Mouse (Mus musculus): Measurements from ENCODE around the gene Gpat2.

Gene Gpat2

DNA sequence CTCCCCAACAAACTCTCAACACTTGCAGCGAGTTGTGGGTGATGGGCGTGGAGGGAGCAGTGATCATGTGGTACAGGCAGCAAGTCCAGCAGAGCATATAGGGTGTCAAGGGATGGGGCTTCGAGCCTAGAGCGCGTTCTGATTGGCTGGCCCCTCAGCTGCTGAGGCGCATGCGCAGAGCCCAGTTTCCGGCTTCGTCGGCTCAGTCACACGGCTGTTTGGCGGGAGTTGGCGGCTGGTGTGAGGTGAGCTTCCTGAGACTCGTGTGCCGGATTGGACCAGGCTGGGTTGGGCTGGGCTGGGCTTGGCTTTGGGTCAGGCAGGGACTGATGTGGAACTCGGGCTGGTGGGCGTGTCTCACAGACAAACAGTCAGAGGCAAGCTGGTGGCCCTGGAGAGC lies at the start of gene Gpat2:
Gene Gpat2 (plus strand): TSS at position 223 of the 400 bp plus-strand sequence.
- in situ Hi-C loops (cut with MboI, MseI), result loop anchor here (5.0 kb wide), 1 partner anchor 58 kb away; no protein-coding TSS in a partner anchor

DNA sequence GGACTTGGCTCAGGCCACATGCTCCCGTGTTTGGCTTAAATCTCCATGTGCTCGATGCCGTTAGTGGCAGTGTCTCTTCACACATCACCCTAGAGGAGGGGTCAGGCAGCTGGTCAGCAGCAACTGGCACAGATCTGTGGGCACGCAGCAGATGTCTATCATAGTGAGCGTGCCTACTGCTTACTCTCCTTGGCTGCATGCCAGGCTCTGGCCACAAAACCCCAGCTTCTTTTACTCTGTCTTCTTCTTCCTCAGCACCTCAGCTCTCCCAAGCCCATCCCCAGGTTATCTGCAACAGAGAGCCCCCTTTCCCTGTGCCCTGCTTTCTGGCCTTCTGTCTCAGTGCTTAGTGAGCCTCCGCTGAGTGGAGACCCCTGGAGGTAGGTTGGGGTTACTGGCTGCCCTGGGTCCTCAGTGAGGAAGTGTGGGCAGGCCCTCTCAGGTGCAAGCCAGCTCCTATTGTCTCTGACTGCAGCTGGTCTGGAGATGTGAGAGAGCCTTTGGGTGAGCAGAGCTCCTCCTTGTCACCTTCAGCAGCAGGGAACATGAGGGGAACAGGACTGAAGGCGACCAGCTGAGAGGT lies 49.1 kb upstream of the Gpat2 start:
- in situ Hi-C loops (cut with MboI, MseI), result no loop called here

DNA sequence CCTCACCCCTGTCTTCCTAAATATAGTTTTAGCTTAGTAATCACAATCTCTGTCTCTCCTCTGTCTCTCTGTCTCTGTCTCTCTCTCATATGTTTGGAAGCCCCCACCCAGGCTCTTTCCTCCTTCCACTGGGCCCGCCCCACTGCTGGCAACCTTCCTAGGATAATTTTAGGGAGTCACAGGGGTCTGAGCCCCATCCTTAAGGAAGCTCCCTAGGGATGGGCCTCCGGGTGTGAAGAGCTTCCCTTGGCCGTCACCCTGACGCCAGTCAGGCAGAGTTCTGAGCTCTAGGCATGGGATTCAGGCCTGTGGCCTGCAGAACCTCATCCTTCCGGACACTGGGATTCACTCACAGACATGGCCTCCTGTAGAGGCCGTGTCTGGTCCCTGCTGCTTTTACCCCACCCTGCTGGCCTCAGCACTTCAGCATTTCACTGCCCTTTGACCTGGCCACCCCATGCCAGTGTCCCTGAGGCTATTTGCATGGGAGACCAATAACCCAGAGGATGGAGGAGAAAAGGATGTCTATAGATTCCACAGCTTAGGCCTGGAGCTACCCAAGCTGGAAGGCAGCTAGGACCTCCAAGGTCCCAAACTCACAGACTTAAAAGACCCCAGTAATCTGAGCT lies 48.5 kb upstream of the Gpat2 start:
- in situ Hi-C loops (cut with MboI, MseI), result no loop called here

DNA sequence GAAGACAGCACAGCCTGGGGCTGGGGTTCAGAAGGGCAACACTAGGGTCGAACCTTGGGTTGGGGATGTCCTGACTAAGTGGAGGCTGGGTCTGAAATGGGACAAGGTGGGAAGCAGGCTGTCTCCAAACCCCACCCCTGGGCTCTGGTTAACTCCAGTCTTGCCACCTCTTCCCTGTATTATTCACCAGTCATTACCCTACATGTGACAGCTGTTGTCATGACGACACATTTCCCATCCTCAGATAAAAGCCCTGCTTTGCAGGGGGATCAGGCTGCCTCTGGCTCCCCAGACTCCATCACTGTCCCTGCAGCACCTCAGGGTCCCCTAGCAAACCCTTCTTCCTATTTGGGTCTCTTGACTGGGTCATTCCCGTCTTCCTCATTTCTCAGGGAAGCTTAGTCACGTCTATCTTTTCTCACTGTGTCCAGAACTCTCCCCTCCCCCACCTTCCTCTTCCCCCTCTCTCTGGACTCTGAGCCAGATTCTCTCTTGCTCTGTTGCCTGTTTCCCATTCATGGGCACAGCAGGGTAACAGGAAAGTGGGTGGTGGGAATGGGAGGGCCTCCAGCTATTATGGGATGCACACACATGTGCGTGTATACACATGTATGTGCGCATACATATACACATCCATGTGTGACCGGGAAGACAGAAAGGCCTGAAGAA lies 46.9 kb upstream of the Gpat2 start:
- in situ Hi-C loops (cut with MboI, MseI), result no loop called here

DNA sequence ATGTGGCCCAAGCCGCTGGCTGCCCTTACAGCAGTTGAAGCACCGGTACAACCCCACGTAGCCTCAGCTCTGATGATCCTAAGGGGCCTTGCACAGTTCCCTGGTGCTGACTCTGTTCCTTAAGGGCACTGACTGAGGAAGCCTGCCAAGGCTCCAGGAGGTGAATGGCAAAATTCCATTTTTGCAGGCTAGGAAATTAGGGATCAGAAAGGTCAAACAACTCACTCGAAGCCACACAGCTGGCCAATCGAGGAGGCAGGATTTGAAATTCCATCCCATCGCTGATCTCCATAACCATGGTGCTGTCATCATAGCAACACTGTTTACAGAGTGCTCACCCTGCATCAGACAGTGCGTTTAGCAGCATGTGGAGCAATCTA lies 46.4 kb upstream of the Gpat2 start:
- in situ Hi-C loops (cut with MboI, MseI), result no loop called here

DNA sequence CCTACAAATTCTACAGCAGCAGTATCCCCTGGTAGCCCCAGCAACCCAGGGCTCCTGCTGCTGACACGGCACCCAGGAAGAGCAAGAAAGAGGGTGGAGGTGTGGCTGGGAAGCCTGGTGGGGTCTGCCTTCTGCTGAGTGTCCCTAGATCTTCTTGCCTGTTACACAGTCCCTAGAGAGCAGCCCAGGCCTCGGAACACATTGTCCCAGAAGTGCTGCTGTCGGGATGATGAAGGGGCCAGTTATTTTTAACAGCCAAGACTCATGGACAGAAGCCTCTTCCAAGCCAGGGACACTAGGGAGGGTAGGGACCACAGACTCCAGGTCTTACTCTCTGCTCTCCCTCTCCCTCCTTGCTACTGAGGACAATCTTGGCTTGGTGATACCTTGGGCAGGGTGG lies 45.7 kb upstream of the Gpat2 start:
- in situ Hi-C loops (cut with MboI, MseI), result no loop called here

DNA sequence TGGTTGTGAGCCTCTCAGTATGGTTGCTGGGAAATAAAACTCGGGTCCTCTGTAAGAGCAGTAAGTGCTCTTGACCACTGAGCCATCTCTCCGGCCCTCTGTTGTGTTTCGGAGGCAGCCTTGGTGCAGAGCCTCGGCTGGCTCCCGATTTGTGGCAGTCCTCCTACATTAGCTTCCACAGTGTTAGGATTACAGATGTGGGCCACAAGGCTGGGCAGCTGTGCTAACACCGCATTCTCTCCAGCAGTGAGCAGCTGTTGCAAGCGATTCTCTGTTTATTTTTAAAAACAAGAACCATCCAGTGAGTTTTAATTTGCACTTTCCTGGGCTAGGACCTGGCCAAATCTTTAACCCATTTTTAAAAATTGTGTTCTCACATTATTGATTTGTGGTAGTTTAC lies 41.1 kb upstream of the Gpat2 start:
- in situ Hi-C loops (cut with MboI, MseI), result no loop called here

DNA sequence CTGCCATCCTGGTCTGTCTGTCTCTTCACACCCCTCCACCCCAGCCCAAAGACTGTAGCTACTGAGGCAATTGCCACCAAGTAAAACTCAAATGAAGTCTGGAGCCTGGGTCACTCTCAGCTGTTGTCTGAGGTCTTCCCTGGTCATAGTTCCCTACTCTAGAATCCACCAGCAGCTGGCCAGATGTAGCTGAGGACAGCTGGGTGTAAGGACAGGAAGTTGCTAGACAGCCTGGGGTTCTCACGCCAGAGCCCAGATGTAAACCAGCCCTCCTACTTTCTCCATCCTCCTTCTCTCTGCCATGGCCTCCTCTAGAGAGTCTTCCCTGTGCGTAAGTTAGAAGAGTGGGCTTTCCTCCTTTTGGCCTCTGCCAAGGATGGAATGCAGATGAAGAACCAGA lies 37.5 kb upstream of the Gpat2 start:
- in situ Hi-C loops (cut with MboI, MseI), result no loop called here

DNA sequence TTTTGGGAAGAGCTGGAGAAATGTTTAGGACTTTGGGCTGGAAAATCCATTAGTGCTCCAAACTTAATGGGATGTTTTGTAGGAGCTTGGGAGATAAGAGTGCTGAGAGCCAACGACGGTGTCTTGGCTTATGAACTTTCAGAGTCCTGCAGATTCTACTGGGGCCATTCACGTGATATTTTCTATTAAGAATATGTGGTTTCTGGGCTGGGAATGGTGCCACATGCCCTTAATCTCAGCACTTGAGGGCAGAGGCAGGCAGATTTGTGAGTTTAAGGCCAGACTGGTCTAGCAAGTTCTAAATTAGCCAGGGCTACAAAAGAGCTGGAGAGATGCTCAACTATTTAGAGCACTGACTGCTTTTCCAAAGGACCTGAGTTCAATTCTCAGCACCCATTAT lies 34.6 kb upstream of the Gpat2 start:
- in situ Hi-C loops (cut with MboI, MseI), result no loop called here

DNA sequence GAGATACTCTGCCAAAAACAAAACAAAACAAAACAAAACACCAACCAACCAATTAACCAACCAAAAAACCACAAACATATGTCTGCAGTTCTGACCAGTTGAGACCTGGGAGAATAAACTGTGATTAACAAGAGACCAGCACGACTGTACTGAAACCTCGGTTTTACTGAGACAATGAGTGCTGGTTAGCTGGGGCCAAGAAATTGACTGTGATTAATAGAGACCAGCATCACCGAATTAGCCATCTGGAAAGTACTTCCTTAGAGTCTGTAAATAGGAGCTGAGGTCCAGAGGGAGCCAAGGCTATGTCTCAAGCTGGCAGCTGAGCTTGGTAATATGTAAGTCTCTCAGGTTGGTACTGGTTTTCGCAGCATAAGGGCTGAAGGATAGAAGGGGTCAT lies 34.2 kb upstream of the Gpat2 start:
- in situ Hi-C loops (cut with MboI, MseI), result no loop called here

DNA sequence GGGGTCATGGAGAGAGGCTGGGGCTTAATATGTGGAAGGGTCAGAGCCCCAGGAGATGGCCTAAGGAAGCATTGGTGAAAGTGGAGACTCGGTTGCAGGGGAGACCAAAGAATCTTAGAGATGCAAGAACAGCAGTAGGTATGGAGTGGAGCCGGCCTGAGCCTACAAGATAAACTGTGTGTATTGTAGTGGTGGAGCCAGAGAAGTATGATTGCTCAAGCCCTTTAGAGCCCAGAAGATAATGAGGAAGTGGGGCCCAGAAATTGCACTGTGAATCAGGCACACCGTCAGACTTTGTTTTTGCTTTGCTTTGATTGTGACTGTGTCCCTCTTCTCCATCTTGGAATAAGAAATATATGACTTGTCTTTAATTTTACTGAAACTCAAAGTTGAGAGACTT lies 33.7 kb upstream of the Gpat2 start:
- in situ Hi-C loops (cut with MboI, MseI), result no loop called here

DNA sequence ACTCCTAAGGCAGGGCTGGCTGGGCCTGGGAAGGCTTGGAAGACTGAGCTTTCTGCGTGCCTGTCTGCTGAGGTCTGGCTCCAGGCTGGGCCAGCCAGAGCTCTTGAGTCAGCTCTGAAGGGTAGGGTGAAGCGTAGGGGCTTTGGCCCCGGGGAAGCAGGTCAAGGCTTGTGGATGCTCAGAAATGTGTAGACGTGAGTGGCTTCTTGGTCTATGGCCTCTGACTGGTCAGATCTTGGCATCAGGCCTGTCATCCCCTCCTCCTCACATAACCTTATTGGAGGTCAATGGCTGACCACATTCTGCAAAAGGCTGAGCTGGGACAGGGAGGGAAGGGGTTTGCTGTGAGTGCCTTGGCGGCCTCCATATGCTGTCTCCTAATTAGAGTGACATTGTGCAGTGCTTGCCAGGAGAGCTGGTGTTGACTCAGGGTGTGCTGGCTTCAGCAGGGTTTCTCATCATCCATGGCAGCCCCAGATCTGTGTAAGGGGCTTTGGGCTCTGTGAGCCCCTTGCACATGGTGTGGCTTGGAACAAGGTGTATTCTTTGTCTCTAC lies 30.3 kb upstream of the Gpat2 start:
- in situ Hi-C loops (cut with MboI, MseI), result no loop called here

DNA sequence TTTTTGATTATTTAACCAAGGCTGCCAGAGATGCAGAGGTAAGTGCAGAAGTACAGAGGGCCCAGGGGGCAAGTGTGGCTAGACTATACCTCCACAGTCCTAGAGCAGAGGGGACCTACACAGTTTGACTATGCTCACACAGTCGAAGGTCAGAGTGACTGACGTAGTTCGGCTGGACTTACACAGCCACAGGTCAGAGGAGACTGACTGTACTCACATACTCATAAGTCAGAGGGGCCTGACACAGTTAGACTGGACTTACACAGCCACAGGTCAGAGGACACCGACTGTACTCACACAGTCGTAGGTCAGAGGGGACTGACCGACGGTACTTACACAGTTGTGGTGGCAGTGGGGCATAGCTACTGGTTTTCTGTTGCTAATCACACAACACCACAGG lies 26.3 kb upstream of the Gpat2 start:
- in situ Hi-C loops (cut with MboI, MseI), result no loop called here

DNA sequence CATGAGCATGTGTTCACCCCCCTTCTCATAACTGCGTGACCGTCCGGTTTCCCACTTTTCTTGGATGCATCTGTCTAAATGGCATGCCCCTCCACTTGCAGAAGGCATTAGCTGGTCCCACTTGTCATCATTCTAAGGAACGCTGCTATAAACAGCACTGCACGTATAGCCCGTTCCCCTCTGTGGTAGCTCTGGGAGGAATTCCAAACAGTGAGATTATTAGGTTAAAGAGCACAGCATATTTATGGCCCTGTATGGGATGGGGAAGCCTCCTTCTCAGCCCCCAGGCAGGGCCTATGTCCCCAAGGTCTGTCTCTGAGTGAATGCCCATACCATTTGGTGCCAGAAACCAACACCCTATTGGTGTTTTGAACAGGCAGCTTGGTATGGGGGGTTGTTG lies 13.9 kb upstream of the Gpat2 start:
- in situ Hi-C loops (cut with MboI, MseI), result no loop called here

DNA sequence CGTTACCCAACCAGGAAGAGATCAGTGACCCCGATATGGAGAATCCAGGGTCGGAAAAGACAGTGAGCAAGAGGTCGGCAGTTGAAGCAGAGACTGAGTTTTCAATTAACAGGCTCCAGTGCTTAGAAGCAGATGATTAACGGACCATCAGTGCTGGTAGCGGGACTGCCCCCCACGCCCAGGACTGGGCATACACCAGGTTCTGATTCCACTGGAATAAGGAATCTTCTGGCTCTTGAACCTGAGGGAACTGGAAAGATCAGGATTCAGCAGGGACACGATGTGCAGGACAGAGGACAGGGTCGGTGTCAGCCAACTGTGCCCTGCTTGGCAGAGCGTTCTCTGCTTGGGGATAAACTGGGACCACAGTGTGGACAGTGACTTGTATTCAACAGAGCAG lies 9.2 kb upstream of the Gpat2 start:
- in situ Hi-C loops (cut with MboI, MseI), result no loop called here

DNA sequence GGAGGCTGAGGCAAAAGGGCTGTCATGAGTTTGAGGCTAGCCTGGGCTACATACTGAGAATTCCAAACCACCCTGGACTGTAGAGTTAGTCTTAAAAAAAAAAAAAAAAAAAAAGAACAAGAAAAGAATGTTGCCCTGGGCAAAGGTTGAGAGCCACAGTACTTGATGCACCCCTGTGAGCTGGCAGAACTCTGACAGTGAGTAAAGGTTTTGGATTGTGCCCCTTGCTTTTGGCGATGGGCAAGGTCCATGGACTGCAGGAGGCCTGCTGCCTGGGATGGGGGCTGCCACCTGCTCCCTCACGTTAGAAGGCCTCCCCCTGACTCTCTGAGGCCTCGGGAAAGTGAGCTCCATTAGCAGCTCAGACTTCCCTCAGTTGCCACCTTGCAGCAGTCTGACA lies 8.3 kb upstream of the Gpat2 start:
- in situ Hi-C loops (cut with MboI, MseI), result no loop called here

DNA sequence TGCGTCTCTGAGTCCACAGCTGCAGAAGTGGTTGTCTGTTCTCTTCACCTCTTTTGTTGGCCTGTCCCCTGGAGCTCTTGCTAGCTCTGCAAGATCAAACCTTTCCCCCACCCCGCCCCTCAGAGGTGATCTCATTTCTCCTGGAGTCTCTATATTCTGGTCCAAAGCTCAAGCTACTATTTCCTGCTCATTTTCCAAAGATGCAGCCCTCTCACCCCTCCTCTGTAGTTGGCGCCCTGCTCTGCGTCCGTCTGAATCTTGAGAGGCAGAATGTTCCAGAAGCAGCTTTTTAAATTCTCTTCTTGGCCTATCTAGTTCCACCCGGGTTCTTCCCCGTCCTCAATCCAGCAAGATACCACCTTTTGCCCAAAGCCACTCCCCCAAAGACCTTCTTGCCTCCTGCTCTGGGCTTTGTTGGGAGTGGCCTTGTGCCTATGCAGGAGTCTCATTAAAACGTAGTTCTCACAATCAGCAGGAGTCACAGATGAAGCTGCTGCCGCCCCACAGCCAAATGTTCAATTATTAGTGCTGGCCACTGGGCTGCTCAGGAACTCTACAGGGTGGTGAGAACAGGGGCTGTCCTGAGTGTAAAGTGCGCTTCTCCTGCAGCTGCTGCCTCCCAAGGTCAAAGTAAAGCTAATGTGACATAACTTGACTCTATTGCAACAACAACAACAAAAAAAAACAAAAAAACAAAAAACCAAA lies 6.6 kb upstream of the Gpat2 start:
- in situ Hi-C loops (cut with MboI, MseI), result no loop called here

DNA sequence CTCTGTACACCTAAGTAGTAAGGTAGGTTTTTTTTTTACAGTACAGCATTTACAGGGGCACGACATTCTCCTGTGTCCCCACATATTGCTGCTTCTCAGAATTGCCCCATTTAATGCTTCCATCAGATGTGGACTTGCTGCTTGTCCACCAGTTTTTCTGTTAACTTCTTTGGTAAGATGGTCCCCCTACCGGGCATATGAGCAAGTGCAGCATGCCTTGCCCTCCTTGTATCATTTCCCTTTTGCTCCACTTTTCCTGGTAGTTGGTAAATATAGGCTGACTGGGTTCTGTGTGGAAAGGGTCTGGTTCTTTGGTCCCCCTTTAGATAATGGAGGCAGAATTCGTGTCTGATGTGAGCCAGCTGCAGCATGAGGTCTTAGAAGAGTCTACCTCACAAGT lies 5.2 kb downstream of the Gpat2 start:
- in situ Hi-C loops (cut with MboI, MseI), result no loop called here

DNA sequence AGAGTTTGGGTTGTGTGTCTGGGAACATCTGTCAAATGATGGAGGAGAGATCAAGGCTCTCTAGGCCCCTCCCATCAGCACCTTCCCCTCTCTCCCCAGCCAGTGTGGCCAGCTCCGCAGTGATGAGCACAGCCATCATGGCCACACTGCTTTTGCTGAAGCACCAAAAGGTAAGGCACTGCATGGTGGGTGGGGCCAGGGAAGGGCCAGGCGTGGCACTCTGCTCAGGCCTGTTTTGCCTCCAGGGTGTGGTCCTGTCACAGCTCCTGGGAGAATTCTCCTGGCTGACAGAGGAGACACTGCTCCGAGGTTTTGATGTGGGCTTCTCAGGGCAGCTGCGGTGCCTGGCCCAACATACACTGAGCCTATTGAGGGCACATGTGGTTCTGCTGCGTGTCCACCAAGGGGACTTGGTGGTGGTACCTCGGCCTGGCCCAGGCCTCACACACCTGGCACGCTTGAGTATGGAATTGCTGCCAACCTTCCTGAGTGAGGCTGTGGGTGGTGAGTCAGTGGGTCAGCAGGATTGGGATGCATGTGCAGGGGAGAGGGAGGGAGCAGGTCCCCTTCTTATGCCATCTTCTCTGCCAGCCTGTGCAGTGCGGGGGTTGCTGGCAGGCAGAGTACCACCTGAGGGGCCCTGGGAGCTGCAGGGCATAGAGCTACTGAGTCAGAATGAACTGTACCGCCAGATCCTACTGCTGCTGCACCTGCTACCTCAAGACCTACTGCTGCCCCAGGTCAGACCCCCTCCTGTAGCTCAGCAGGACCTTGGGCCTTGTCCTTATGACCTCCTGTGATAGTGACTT lies 8.7 kb downstream of the Gpat2 start:
- in situ Hi-C loops (cut with MboI, MseI), result no loop called here

DNA sequence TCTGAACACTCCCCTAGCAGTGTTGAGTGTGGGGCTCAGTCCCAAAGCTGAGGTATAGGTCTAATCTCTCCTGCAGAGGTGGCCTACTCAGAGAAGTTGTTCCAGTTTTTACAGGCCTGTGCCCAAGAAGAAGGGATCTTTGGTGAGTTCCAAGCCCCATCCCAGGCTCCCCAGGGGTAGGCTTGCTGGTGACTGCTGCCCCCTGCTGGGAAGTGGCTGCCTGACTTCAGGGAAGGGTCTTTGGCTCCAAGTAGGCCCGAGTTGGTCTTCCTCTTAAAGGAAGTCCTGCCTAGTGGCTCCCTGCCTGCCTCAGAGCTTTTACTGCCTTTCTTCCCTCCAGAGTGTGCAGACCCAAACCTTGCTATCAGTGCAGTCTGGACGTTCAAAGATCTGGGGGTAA lies 10.1 kb downstream of the Gpat2 start:
- in situ Hi-C loops (cut with MboI, MseI), result loop anchor here (5.0 kb wide), 1 partner anchor 138 kb away; no protein-coding TSS in a partner anchor

DNA sequence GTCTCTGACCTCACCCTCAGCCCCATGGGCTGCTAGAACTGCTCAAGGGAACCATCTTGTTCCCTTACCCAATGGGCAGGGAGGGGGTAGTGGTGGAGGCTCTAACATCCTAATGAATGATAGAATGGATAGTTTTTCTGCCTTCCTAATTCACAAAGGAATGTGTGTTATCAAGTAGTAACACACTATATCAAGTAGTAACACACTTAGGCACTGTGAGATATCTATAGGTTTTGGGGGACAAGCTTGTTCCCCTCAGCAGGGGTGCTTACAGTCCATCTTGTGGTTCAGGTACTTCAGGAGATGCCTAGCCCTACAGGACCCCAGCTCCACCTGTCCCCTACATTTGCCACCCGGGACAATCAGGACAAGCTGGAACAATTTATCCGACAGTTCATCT lies 10.6 kb downstream of the Gpat2 start:
- in situ Hi-C loops (cut with MboI, MseI), result loop anchor here (5.0 kb wide), 1 partner anchor 138 kb away; no protein-coding TSS in a partner anchor
